Mouse (Mus musculus): ENCODE results near the gene Wdr18.
"Not testable (repeated sequence)": the region's sequence is repeated elsewhere in the genome, so short reads cannot be mapped to it uniquely, and the experiment has no call there.

Gene Wdr18

DNA sequence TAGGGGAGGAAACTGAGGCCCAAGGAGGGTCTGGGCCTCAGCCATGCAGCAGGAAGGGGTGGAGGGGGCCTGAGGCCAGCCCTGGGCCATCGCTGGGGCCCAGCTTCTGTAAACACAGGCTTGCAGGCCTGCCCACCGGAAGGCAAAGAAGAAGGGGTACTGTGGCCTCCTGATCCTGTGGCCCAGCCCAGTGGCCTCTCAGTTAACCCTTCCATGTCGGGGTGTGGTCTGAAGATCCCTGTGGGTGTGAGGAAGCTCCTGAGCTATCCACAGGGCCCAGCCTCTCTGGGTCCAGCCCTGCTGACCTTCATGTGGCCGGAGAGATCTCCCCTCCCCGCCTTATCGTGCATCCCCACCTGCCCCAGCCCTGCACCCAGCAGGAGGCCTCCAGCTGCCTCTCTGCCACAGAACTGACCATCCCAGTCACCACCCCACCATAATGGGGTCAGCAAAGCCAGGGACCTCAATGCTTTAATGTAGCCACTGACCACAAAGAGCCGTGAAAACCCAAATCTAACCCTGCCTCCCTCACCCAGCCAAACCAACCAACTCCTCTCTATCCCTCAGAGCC, 13.1 kb upstream of the Wdr18 start:
- no peak for DNase-seq (ENCODE audit: low spot score in 2 of 2)

DNA sequence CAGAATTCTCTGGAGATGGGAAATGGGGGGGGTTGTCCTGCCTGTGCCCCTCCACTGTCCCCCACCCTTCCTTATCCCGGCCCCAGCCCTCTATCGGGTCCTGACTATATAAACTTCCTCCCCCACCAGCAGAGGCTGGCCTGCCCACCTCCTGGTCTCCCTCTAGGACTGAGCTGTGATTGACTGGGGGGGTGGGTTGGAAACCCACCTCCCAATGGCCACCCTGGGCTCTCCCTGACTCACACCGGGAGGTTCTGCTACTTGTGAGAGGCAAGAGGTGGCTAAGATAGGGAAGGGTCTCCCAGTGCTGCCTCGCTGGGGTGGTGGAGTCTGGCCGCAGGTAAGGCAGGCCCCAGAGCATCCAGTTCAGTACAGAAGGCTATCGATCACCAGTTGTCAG, 12.4 kb upstream of the Wdr18 start:
- no peak for DNase-seq (ENCODE audit: low spot score in 2 of 2)

GRCm38 (mm10) chr10:79949873-79950272, 10.1 kb upstream of the Wdr18 start:
- no peak for DNase-seq (ENCODE audit: low spot score in 2 of 2)

DNA sequence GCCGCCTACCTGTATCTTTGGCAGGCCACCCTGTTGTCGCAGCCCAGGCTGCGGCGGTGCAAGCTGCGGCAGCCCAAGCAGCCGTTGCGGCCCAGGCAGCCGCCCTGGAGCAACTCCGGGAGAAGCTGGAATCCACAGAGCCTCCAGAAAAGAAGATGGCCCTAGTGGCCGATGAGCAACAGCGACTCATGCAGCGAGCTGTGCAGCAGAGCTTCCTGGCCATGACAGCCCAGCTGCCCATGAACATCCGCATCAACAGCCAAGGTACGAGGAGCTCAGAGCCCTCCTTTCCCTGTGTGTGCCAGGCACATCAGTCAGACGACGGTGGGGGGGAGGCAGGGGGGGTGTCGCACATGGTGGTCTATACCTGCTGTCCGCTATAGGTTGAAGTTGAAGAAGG, 9.3 kb upstream of the Wdr18 start:
- DNase-seq (ENCODE audit: low spot score in 2 of 2): no peak

DNA sequence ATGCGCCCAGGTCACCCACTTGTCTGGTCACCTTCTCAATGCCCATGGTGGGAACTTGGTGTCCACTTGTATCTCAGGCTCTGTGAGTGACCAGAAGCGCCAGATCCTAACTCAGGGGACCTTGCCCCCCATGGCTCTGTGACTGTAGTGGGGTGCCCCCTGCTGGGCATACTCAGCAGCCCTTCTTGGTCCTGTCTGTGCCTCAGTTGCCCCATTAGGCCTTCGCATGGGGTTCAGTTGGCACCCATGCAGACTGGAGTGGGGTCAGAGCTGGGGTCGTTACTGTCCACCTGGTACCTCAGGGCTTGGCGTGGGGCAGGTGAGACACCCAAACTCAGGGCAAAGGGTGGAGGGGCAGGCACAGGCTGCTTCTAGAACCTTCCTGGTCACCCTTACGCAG, 6.0 kb upstream of the Wdr18 start:
- DNase-seq (ENCODE audit: low spot score in 2 of 2): no peak

GRCm38 (mm10) chr10:79955691-79956090, 4.3 kb upstream of the Wdr18 start:
- no peak for DNase-seq (ENCODE audit: low spot score in 2 of 2)

- DNase-seq (ENCODE audit: low spot score in 2 of 2): no peak
These were observed 3.3 kb upstream of the Wdr18 start for GRCm38 (mm10) chr10:79956643-79957154.

DNA sequence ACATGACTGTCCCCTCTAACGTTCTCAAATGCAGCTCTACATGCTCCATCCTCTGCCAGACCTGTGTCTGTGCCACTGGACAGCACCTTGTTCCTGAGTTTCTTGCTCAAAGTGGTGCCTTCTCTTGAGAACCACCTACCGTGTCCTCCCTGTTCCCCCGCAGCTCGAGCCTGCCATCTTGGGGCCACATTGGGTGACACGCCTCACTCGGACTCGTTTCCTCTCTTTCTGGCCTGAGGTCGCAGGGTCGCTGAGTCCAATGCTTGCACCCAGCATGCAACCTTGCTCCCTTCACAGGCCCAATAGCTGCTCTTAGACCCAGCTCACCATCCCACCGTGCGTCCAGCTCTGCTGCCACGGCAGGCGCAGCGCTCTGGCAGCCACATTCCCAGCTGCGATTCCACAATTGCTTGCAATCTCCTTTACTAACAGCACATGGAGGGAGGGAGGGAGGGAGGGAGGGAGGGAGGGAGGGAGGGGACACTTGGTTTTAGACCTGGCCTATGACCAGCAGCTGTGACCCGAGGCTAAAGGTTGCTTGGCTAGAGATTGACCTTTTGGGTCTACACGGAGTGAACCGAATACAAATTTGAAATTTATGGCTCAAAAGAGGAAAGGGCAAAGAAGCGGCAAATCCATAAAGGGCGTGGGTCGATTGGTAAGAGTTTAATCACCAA, 1.7 kb upstream of the Wdr18 start:
- peak in 1 of 2 experiments; percentile 71 for DNase-seq (ENCODE audit: low spot score in 2 of 2)

DNA sequence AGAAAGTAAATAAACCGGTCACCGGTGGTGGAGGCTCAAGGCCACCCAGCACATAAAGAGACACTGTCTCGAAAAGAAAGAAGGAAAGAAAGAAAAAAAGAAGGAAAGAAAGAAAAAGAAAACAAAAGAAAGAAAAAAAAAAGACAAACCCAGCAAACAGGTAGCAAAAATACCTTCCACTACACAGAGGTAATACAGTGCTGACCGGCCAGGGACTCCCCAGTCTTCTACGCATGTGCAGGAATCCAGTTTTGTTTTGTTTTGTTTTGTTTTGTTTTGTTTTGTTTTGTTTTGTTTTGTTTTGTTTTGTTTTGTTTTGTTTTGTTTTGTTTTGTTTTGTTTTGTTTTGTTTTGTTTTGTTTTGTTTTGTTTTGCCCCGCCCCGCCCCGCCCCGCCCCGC, 540 bp upstream of the Wdr18 start:
- not testable (repeated sequence) for DNase-seq (ENCODE audit: low spot score in 2 of 2)

- DNase-seq (ENCODE audit: low spot score in 2 of 2): no peak
These were observed 831 bp downstream of the Wdr18 start for GRCm38 (mm10) chr10:79960671-79961294.

- no peak for DNase-seq (ENCODE audit: low spot score in 2 of 2)
These were observed 4.8 kb downstream of the Wdr18 start for GRCm38 (mm10) chr10:79964727-79965126.

GRCm38 (mm10) chr10:79965325-79965724, 5.4 kb downstream of the Wdr18 start:
- DNase-seq (ENCODE audit: low spot score in 2 of 2): no peak

DNA sequence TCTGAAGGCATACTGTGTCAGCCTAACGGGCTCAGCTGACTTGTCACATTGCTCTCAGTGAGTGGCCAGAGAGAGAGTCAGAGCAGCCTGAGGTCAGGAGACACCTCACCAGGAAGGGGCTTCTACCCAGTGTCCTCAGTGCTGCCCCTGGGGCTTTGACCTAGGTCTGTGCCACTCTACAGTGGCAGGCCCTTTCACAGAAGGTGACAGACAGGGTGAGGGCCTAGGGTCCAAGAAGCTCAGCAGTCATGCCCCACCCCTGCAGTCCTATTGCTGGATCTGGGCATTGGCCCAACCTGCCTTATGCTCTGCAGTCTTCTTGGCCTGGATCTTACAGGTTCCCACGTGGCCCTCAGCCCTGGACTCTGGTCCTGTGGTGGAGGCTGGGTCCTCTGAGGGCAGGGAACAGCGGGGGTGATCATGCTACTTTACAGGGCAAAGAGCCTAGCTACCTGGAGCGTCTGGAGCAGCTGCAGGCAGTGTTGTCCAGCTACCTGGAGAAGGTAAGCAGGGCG, 7.0 kb downstream of the Wdr18 start:
- no peak for DNase-seq (ENCODE audit: low spot score in 2 of 2)

- no peak for DNase-seq (ENCODE audit: low spot score in 2 of 2)
These were observed 8.2 kb downstream of the Wdr18 start for GRCm38 (mm10) chr10:79968181-79968580.

DNA sequence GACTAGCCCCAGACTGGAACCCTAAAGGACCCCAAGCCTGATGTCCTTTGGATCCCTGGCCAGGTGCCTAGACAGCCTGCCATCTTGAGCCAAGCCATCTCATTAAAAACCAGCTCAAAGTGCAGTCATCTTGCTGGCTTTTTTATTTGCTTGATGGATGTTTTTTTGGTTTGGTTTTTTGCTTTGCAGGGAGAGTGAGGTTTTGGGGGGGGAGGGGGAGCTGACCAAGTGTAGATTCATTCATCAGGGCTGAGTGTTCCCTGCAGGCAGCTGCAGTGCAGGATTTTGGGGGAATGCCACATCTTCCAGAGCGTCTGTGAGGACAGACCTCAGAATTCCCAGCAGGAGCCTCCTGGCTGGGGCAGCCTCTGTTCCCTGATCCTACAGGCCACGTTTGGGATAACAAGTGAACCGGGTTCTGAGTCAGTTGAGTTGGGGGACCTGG, 9.2 kb downstream of the Wdr18 start:
- DNase-seq (ENCODE audit: low spot score in 2 of 2): no peak

DNA sequence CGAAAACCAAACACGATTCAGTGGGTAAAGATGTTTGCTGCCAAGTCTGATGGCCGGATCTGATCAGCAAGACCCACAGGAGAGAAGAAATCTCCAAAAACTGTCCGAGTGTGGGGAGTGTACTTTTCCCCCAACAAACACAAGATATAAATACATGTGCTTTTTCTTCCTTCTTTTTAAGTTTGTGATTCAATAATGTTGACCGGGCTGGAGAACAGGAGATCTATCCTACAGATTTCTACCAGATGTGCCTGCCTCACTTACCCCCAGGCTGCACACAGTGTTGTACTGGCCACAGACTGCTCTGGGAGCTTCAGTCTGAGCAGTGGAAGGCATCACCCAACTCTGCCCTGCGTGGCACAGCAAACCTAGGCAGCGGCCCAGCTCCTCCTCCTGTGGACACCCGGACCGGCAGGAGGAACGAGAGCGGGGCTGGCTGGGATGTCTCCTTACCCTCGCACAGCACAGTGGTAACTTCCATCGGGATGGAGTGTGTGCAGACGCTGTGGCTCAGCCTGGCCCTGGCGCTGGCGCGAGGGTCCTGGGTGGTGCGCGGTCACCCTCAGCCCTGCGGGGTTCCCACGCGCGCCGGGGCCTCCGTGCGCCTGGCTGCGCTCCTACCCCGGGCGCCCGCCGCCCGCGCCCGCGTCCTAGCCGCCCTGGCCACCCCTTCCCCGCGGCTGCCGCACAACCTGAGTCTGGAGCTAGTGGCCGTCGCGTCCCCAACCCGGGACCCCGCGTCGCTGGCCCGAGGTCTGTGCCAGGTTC, 10.6 kb downstream of the Wdr18 start, which contains the start of gene Grin3b:
TSS of gene Grin3b (plus strand) at position 301 of the 768 bp plus-strand sequence.
- no peak for DNase-seq (ENCODE audit: low spot score in 2 of 2)

GRCm38 (mm10) chr10:79971183-79971497, 11.2 kb downstream of the Wdr18 start:
- DNase-seq (ENCODE audit: low spot score in 2 of 2): no peak

GRCm38 (mm10) chr10:79972831-79973230, 12.9 kb downstream of the Wdr18 start:
- DNase-seq (ENCODE audit: low spot score in 2 of 2): no peak

GRCm38 (mm10) chr10:79974087-79974486, 14.1 kb downstream of the Wdr18 start:
- no peak for DNase-seq (ENCODE audit: low spot score in 2 of 2)

- DNase-seq (ENCODE audit: low spot score in 2 of 2): no peak
These were observed 14.7 kb downstream of the Wdr18 start for GRCm38 (mm10) chr10:79974668-79975067.

- no peak for DNase-seq (ENCODE audit: low spot score in 2 of 2)
These were observed 16.2 kb downstream of the Wdr18 start for GRCm38 (mm10) chr10:79976071-79976721.

GRCm38 (mm10) chr10:79976722-79977107, 16.8 kb downstream of the Wdr18 start:
- no peak for DNase-seq (ENCODE audit: low spot score in 2 of 2)
